Comparison of ENCODE assay signal across 22 mouse cellular contexts in genomic region chr1:192890716-192891115, GRCm38 (mm10). TPM values are rescaled to one million over a fixed set of nuclear protein-coding genes. Genes with fewer than 3 reads are reported as not detected.
"Had no signal": no experiment of that assay in that cellular context is flagged by ENCODE, and none has a peak within 500 bp of the region (broad histone marks: within the 10 kb centered on the region; RNA-seq: fewer than 3 reads in every experiment).

No protein-coding gene starts in this region.

- H3K27me3 ChIP-seq: limb, embryonic 13.5 days; liver, embryonic 12.5 days; liver, embryonic 15.5 days; neural tube, embryonic 12.5 days; neural tube, embryonic 15.5 days had no signal

- H3K4me1 ChIP-seq: limb, embryonic 10.5 days; limb, embryonic 13.5 days; liver, embryonic 12.5 days; liver, embryonic 15.5 days; neural tube, embryonic 12.5 days; neural tube, embryonic 15.5 days had no signal

- H3K9me3 ChIP-seq: limb, embryonic 10.5 days; limb, embryonic 13.5 days; liver, embryonic 12.5 days; liver, embryonic 15.5 days; neural tube, embryonic 12.5 days; neural tube, embryonic 15.5 days had no signal

- H3K36me3 ChIP-seq: limb, embryonic 10.5 days; limb, embryonic 13.5 days; neural tube, embryonic 12.5 days; neural tube, embryonic 15.5 days had no signal

- H3K4me3 ChIP-seq: layer of hippocampus, adult 2 months; limb, embryonic 10.5 days; limb, embryonic 13.5 days; liver, embryonic 12.5 days; liver, embryonic 15.5 days; neural tube, embryonic 12.5 days; neural tube, embryonic 15.5 days had no signal

- DNase-seq: kidney, adult 11 months; kidney, postnatal 25 days; layer of hippocampus, adult 9-11 months; liver; lung, adult 18-20 months; lung, postnatal 36 days; midbrain, embryonic 14.5 days; right cerebral cortex, adult 18-20 months; right cerebral cortex, postnatal 14 days; right cerebral cortex, postnatal 4 days; thymus, adult 2 months; thymus, postnatal 14 days had no signal

- H3K9ac ChIP-seq: limb, embryonic 13.5 days; liver, embryonic 12.5 days; liver, embryonic 15.5 days; neural tube, embryonic 12.5 days; neural tube, embryonic 15.5 days had no signal

- ATAC-seq: liver, embryonic 12.5 days had no signal

- H3K27ac ChIP-seq: layer of hippocampus, adult 2 months; limb, embryonic 10.5 days; limb, embryonic 13.5 days; liver, embryonic 12.5 days; liver, embryonic 15.5 days; neural tube, embryonic 12.5 days; neural tube, embryonic 15.5 days; stomach, postnatal 0 days had no signal

- H3K4me2 ChIP-seq: limb, embryonic 13.5 days; liver, embryonic 12.5 days; liver, embryonic 15.5 days; midbrain, embryonic 11.5 days; neural tube, embryonic 12.5 days; neural tube, embryonic 15.5 days had no signal

RNA-seq across cellular contexts. Expression of gene Sertad4, which starts 35.2 kb away (rescaled TPM):
- total RNA-seq: megakaryocyte progenitor cell, adult 5-6 weeks had no signal
